Mouse (Mus musculus): ENCODE results near the gene Acta2.

DNA sequence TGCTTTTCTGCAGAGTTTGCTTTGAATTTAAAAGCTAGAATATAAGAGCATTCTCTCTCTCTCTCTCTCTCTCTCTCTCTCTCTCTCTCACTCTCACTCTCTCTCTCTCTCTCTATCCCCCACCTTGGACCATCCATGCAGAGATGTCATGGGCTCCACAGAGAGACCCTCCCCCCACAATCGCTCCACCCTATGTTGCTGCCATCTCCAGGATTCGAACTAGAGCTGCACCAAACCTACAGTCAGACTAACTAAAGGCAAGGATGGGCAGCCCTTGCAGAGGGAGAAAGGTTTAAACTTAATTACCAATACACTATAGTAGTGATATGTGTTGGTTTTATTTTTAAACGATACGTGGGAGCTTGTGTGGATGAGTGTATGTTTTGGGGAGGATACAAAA is 4.8 kb downstream of the Acta2 start:
- TF ChIP-seq CTCF (conservative IDR thresholded peaks at IDR 0.05; ENCODE audit: low read length), result no peak
- no peak for TF ChIP-seq NANOG (IDR thresholded peaks at IDR 0.05; ENCODE audit: borderline replicate concordance, low read length)
